Mouse (Mus musculus) Patski (cell line): Measurements from ENCODE around the gene Heatr5a. TPM values are rescaled to one million over a fixed set of nuclear protein-coding genes. Genes with fewer than 3 reads are reported as not detected.

Experiments
- ATAC-seq: fragments of 100-300 bp; one replicate; pipeline ENCODE4 v1.8.0; 2021
- CTCF ChIA-PET: fragments of 350-600 bp; sonication (Branson Sonifier 250); formaldehyde crosslinking; loops from one replicate; lab custom pipeline; 2022; ENCODE audit warnings: inconsistent platforms; lab: Charles Lee
- POLR2A ChIA-PET: fragments of 350-600 bp; sonication (Branson Sonifier 250); formaldehyde crosslinking; loops from one replicate; lab custom pipeline; 2022; ENCODE audit warnings: antibody characterized with exemption, inconsistent platforms; lab: Charles Lee
- DNase-seq: peaks from one replicate; pipeline ENCODE4 v3.0.0-alpha.2; 2011; ENCODE audit warnings: low read depth, low spot score
- H3K27me3 ChIP-seq: fragments of 371-371 bp; one replicate; pipeline ENCODE4 v1.5.1; 2021
- CTCF ChIP-seq: fragments of 100-300 bp; IDR thresholded peaks from one replicate; pipeline ENCODE4 v1.5.1; 2021
- in situ Hi-C: fragments of 300-500 bp; cut with MboI; formaldehyde crosslinking; loops from 3 replicates; pipeline ENCODE4 v1.11.1; 2018; ENCODE audit warnings: low pct_unique_long_range_greater_than_20kb, mixed read lengths
- polyA plus RNA-seq: library from polyadenylated mRNA; unstranded; gene quantifications from one replicate; pipeline ENCODE4 v1.2.3, GENCODE M21; 2021

Gene Heatr5a
- polyA plus RNA-seq, 1 experiment from 2014 or later = 16.9 TPM

DNA sequence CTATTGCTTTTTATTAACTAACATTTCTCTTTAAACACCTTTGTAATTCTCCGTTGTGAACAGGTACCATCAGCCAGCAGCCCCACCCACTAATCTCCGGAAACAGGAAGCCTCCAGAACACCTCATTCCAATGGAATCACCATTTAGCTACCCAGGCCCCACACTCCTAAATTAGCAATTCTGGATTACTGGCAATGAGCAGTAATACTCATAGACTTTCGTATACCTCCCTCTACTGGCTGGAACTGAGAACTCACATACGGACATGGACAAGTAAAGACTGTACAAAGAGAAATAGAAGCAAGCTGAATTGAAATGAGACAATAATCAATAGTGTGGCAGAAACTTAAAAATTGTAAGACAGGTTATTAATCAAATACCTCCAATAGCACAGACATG is 30.4 kb upstream of the Heatr5a start:
- POLR2A ChIA-PET = no interaction called here

GRCm38 (mm10) chr12:51998366-51998932 is 27.3 kb upstream of the Heatr5a start:
- DNase-seq = no peak
- no peaks in the 10 kb centered on the region for H3K27me3 ChIP-seq
- ChIA-PET POLR2A (interaction anchor here (0.9 kb wide), 1 partner anchor 24 kb away, joined by 6 read pairs; no protein-coding TSS in a partner anchor), CTCF (interaction anchor here (0.6 to 1.7 kb wide), 2 partner anchors 16 to 25 kb away, joined by 3 to 6 read pairs; no protein-coding TSS in a partner anchor)
- no peak for TF ChIP-seq CTCF
- no peak for ATAC-seq
- in situ Hi-C loops = loop anchor here (10.0 kb wide), 1 partner anchor 204 kb away; no protein-coding TSS in a partner anchor

More for the DNA sequence above, 30.4 kb upstream of the Heatr5a start:
- CTCF ChIA-PET = interaction anchor here (0.6 to 1.9 kb wide), 15 partner anchors 11 to 952 kb away, joined by 3 to 9 read pairs (median 3); partner anchors contain the start of gene Heatr5a
- DNase-seq (no peak), ATAC-seq (peak; percentile 85)
- in situ Hi-C loops = loop anchor here (5.0 kb wide), 1 partner anchor 54 kb away; no protein-coding TSS in a partner anchor
- no peaks in the 10 kb centered on the region for H3K27me3 ChIP-seq
- peak; percentile 69 for TF ChIP-seq CTCF

DNA sequence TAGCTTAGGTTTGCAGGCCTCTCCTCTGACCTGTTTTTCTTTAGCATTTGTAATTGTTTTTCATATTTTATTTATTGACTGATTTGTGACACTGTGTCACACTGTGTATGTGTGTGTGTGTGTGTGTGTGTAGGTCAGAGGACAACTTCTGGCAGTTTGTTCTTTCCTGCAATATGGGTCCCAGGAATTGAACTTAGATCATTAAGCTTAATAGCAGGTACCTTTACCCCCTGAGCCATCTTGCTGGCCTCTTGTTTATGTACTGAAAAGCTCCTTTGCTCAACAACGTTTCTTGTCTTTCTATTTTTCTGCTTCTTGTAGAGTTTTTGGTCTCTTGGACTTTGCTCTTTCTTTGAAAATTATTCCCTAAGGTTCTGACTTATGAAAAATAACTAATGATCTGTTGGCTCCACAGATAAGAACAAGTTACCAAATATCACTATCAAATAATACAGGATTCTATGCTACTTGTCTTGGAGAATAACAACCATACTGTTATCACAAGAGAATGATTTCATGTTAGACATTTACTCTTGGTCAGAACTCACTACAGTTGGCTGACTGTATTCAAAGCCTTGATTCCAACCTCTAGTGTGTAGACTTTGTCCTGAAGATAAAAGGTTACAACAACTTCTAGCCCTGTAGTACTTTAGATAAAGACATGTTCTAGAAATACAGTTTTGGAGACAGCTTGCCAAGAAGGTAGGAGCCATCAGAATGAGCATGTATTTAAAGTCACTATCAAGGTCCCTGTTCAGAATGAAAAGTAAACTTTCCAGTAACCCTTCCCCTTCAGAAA is 24.8 kb upstream of the Heatr5a start:
- ATAC-seq (no peak), DNase-seq (no peak)
- in situ Hi-C loops = loop anchor here (10.0 kb wide), 1 partner anchor 201 kb away; no protein-coding TSS in a partner anchor
- CTCF ChIA-PET = interaction anchor here (1.0 kb wide), 1 partner anchor 11 kb away, joined by 3 read pairs; no protein-coding TSS in a partner anchor
- no peaks in the 10 kb centered on the region for H3K27me3 ChIP-seq
- no peak for TF ChIP-seq CTCF
- POLR2A ChIA-PET = interaction anchor here (1.0 kb wide), 1 partner anchor 9 kb away, joined by 3 read pairs; no protein-coding TSS in a partner anchor

DNA sequence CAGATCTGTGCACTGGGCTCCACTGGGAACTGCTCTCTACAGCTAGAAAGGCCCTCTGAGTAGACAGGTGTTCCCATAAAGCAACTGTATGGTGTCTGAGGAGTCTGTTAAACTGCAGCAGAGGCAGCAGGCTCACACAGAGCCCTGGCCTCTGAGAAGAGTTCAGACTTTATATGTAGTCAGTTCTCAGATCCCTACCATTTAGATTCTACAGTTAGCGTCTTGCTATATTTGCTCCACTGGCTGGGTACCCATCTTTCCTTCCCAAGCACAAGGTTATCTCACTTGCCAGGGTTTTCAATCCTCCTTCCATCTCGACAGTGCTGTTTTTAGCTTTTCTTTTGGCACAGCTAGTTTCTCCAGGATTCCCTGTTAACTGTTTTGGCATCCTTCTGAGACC is 19.5 kb upstream of the Heatr5a start:
- in situ Hi-C loops = loop anchor here (10.0 kb wide), 1 partner anchor 196 kb away; no protein-coding TSS in a partner anchor
- DNase-seq (no peak), ATAC-seq (no peak)
- ChIA-PET CTCF (interaction anchor here (1.0 to 1.2 kb wide), 2 partner anchors 11 to 16 kb away, joined by 3 to 6 read pairs; no protein-coding TSS in a partner anchor), POLR2A (no interaction called here)
- no peaks in the 10 kb centered on the region for H3K27me3 ChIP-seq
- no peak for TF ChIP-seq CTCF

GRCm38 (mm10) chr12:51988536-51988935 is 17.4 kb upstream of the Heatr5a start:
- no peak for TF ChIP-seq CTCF
- H3K27me3 ChIP-seq = no peaks in the 10 kb centered on the region
- POLR2A ChIA-PET = no interaction called here
- CTCF ChIA-PET = interaction anchor here (1.0 kb wide), 1 partner anchor 13 kb away, joined by 3 read pairs; no protein-coding TSS in a partner anchor
- DNase-seq (no peak), ATAC-seq (peak; percentile 80)
- in situ Hi-C loops = no loop called here

GRCm38 (mm10) chr12:51985826-51986225 is 14.7 kb upstream of the Heatr5a start:
- ATAC-seq (no peak), DNase-seq (no peak)
- no peaks in the 10 kb centered on the region for H3K27me3 ChIP-seq
- TF ChIP-seq CTCF = no peak
- POLR2A ChIA-PET = no interaction called here
- in situ Hi-C loops = no loop called here
- CTCF ChIA-PET = interaction anchor here (1.2 to 2.7 kb wide), 2 partner anchors 10 to 15 kb away, joined by 3 to 9 read pairs; no protein-coding TSS in a partner anchor

DNA sequence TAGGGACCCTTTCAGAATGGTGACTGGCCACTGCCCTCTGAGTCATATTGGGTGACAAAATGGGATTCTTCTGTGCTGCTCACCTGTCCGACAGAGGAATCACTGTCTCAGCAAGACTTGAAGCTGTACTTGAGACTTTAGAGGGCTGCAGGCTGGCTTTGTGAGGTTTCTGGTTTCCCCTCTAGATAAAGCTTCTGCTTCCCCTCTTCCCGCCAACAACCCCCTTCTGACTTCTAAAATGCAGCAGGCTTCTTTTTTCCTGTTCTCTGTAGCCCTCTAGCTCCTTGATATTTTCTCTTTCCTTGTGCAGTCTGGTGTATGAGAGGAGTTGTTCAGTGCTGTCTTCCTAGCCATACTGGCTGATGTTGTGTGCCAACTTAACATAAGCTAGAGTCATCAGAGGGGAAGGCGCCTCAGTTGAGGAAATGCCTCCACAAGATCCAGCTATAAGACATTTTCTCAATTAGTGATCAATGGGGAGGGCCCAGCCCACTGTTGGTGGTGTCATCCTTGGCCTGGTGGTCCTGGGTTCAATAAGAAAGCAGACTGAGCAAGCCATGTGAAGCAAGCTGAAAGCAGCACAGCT is 14.1 kb upstream of the Heatr5a start:
- ChIA-PET POLR2A (no interaction called here), CTCF (interaction anchor here (1.2 to 2.7 kb wide), 3 partner anchors 10 to 16 kb away, joined by 3 to 9 read pairs (median 3); partner anchors contain the start of gene Heatr5a)
- TF ChIP-seq CTCF = no peak
- no peaks in the 10 kb centered on the region for H3K27me3 ChIP-seq
- no peak for ATAC-seq
- in situ Hi-C loops = no loop called here
- DNase-seq = no peak

- TF ChIP-seq CTCF = no peak
- DNase-seq = no peak
- CTCF ChIA-PET = interaction anchor here (1.4 kb wide), 1 partner anchor 10 kb away, joined by 3 read pairs; no protein-coding TSS in a partner anchor
- POLR2A ChIA-PET = no interaction called here
- in situ Hi-C loops = no loop called here
- ATAC-seq = no peak
- no peaks in the 10 kb centered on the region for H3K27me3 ChIP-seq
These were observed 12.5 kb upstream of the Heatr5a start for GRCm38 (mm10) chr12:51983625-51984024.

GRCm38 (mm10) chr12:51976531-51976930 is 5.4 kb upstream of the Heatr5a start:
- in situ Hi-C loops = no loop called here
- DNase-seq (no peak), ATAC-seq (no peak)
- ChIA-PET CTCF (no interaction called here), POLR2A (no interaction called here)
- H3K27me3 ChIP-seq = no peaks in the 10 kb centered on the region
- TF ChIP-seq CTCF = no peak

DNA sequence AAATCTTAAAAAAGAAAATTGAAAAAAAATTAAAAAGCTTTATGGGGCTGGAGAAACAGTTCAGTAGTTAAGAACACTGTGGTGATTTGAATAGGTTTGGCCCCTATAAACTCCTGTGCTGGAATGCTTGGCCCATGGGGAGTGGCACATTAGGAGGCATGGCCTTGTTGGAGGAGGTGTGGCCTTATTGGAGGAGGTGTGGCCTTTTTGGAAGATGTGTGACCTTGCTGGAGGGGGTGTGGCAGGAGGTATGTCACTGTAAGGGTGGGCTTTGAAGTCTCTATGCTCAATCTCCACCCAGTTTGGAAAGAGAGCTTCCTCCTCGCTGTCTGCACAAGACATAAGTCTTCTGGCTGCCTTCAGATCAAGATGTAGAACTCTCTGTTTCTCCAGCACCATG is 3.3 kb upstream of the Heatr5a start:
- H3K27me3 ChIP-seq = no peaks in the 10 kb centered on the region
- no peak for TF ChIP-seq CTCF
- in situ Hi-C loops = no loop called here
- ATAC-seq (no peak), DNase-seq (no peak)
- ChIA-PET POLR2A (interaction anchor here (0.7 kb wide), 1 partner anchor 24 kb away, joined by 6 read pairs; no protein-coding TSS in a partner anchor), CTCF (interaction anchor here (0.9 to 2.1 kb wide), 3 partner anchors 9 to 24 kb away, joined by 3 to 6 read pairs (median 3); no protein-coding TSS in a partner anchor)
